Comparison of ENCODE assay signal across 9 mouse cellular contexts in the genomic region with DNA sequence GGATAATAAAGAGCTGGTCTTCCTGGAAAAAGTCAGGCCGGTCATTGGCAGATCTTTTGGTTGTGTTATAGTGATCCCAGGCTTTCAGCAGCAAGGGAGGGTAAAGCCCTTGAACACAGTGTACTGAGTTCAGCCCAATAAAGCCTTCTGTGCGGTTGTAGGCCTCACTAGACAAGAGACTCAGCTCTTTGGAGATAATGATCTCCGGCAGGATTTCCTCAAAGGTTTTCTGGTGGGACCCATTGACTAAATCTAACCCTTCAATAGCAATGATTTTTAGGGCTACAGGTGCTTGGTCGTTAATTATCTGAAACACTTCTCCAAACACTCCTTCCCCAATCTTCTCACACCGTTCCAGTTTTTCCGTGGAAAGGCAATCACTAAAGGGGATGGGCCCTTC. TPM values are rescaled to one million over a fixed set of nuclear protein-coding genes. Genes with fewer than 3 reads are reported as not detected.
A peak's percentile ranks its signal among the peaks of the same experiment; 100 is the strongest.
DNase-seq lines count a peak whose midpoint lies in the region; ATAC-seq lines count a peak whose summit lies in the region.
"Had no signal": no experiment of that assay in that cellular context is flagged by ENCODE, and none has a peak within 500 bp of the region (broad histone marks: within the 10 kb centered on the region; RNA-seq: fewer than 3 reads in every experiment).

No protein-coding gene starts in this region.

- H3K9ac ChIP-seq in kidney, embryonic 14.5 days (ENCODE audit: low read depth, low read length), result peak overlapping the region; percentile 74; the same call in 1 of the 2 replicates
- 0 out of 2 replicates have a peak overlapping the region, but pooled peaks have one; percentile 77 for H3K9ac ChIP-seq in hindbrain, embryonic 12.5 days
- H3K9ac ChIP-seq in midbrain, embryonic 13.5 days (replicated peaks), result 0 out of 2 replicates have a peak overlapping the region, but pooled peaks have one; percentile 79

- no peak for ATAC-seq in kidney, embryonic 14.5 days (ENCODE audit: low FRiP score, low TSS enrichment)
- no peak for ATAC-seq in hindbrain, embryonic 12.5 days (ENCODE audit: low FRiP score)
- ATAC-seq in midbrain, embryonic 13.5 days, result no peak

- H3K4me2 ChIP-seq in kidney, embryonic 14.5 days (replicated peaks; ENCODE audit: low read depth, low read length), result peak overlapping the region; percentile 78
- H3K4me2 ChIP-seq in hindbrain, embryonic 12.5 days (replicated peaks), result peak overlapping the region; percentile 82
- H3K4me2 ChIP-seq in midbrain, embryonic 13.5 days (replicated peaks), result peak overlapping the region; percentile 92

- H3K9me3 ChIP-seq in kidney, embryonic 14.5 days (ENCODE audit: control insufficient read depth, low read length), result no peaks in the 10 kb centered on the region
- H3K9me3 ChIP-seq in hindbrain, embryonic 12.5 days (replicated peaks), result no peaks in the 10 kb centered on the region
- H3K9me3 ChIP-seq in midbrain, embryonic 13.5 days, result no peaks in the 10 kb centered on the region

- H3K27ac ChIP-seq in kidney, embryonic 14.5 days (ENCODE audit: low read depth, low read length), result no peak overlapping the region
- H3K27ac ChIP-seq in hindbrain, embryonic 12.5 days, result no peak overlapping the region
- H3K27ac ChIP-seq in midbrain, embryonic 13.5 days, result no peak overlapping the region

- no peaks in the 10 kb centered on the region for H3K27me3 ChIP-seq in kidney, embryonic 14.5 days (ENCODE audit: control insufficient read depth, insufficient read depth, low read length)
- H3K27me3 ChIP-seq in hindbrain, embryonic 12.5 days, result no peaks in the 10 kb centered on the region
- no peaks in the 10 kb centered on the region for H3K27me3 ChIP-seq in midbrain, embryonic 13.5 days

- intact Hi-C loops in gastrocnemius, postnatal 14 days (cut with DNase I; ENCODE audit: low total_unique reads), result loop anchor here (5.0 kb wide), 1 partner anchor 41 kb away; a partner anchor contains a TSS

- peaks cover 25% of the 10 kb centered on the region for H3K4me1 ChIP-seq in kidney, embryonic 14.5 days (ENCODE audit: control insufficient read depth, insufficient read depth, low read length)
- H3K4me1 ChIP-seq in hindbrain, embryonic 12.5 days, result peaks cover 28% of the 10 kb centered on the region
- peaks cover 25% of the 10 kb centered on the region for H3K4me1 ChIP-seq in midbrain, embryonic 13.5 days (replicated peaks)

- peak overlapping the region; percentile 93 for H3K4me3 ChIP-seq in kidney, embryonic 14.5 days (ENCODE audit: low read length)
- H3K4me3 ChIP-seq in hindbrain, embryonic 12.5 days, result peak overlapping the region; percentile 88
- peak overlapping the region; percentile 79 for H3K4me3 ChIP-seq in midbrain, embryonic 13.5 days (replicated peaks)

- WGBS in kidney, embryonic 14.5 days, result 60% methylated on average over 6 of the region's 6 CpGs
- 96% methylated on average over 6 of the region's 6 CpGs for WGBS in hindbrain, embryonic 12.5 days
- 91% methylated on average over 6 of the region's 6 CpGs for WGBS in midbrain, embryonic 13.5 days

- DNase-seq in kidney, adult 8-10 months, result no peak
- DNase-seq in T-cell, adult 2 months (ENCODE audit: low spot score), result peak; percentile 18
- DNase-seq in embryo, embryonic 10.5 days (ENCODE audit: low spot score), result no peak
- no peak for DNase-seq in layer of hippocampus, adult 11-12 months (ENCODE audit: low spot score)
- no peak for DNase-seq in gastrocnemius, postnatal 14 days
- DNase-seq: right cerebral cortex, adult 18-20 months had no signal

- H3K36me3 ChIP-seq in kidney, embryonic 14.5 days (ENCODE audit: control insufficient read depth, insufficient read depth, low read length), result peaks cover 13% of the 10 kb centered on the region; the same call in 1 of the 2 replicates
- H3K36me3 ChIP-seq in hindbrain, embryonic 12.5 days, result peaks cover 21% of the 10 kb centered on the region; the same call in 1 of the 2 replicates
- peaks cover 12% of the 10 kb centered on the region for H3K36me3 ChIP-seq in midbrain, embryonic 13.5 days

RNA-seq across cellular contexts. Expression of a gene that starts 1.5 kb away (rescaled TPM):
- polyA plus RNA-seq in kidney, embryonic 14.5 days (2014; fragmentation: Nextera tagmentation; extraction: Ambion mirVana), result 14.5 and 19.5 TPM in 2 replicates
- polyA plus RNA-seq in hindbrain, embryonic 12.5 days (2016; fragmentation: Nextera tagmentation; extraction: Ambion mirVana), result 10.6 and 12.4 TPM in 2 replicates
- polyA plus RNA-seq in midbrain, embryonic 13.5 days (2015; fragmentation: Nextera tagmentation; extraction: Ambion mirVana), result 5.2 and 5.6 TPM in 2 replicates
- total RNA-seq in gastrocnemius, postnatal 14 days (2021), result under 1 TPM; 0.51 to 0.76 TPM

RNA-seq across cellular contexts. Expression of a gene that starts 23.6 kb away (rescaled TPM):
- polyA plus RNA-seq in kidney, embryonic 14.5 days (2014; fragmentation: Nextera tagmentation; extraction: Ambion mirVana), result 0.34 TPM in 1 of 2 replicates, not detected in the other
- 0.31 and 0.43 TPM in 2 replicates for polyA plus RNA-seq in hindbrain, embryonic 12.5 days (2016; fragmentation: Nextera tagmentation; extraction: Ambion mirVana)
- 0.20 and 0.31 TPM in 2 replicates for polyA plus RNA-seq in midbrain, embryonic 13.5 days (2015; fragmentation: Nextera tagmentation; extraction: Ambion mirVana)
- 1 to 10 TPM; 6.9 to 7.5 TPM for total RNA-seq in gastrocnemius, postnatal 14 days (2021)

RNA-seq across cellular contexts. Expression of a gene that starts 40.2 kb away (rescaled TPM):
- 134 and 156 TPM in 2 replicates for polyA plus RNA-seq in kidney, embryonic 14.5 days (2014; fragmentation: Nextera tagmentation; extraction: Ambion mirVana)
- 110 and 111 TPM in 2 replicates for polyA plus RNA-seq in hindbrain, embryonic 12.5 days (2016; fragmentation: Nextera tagmentation; extraction: Ambion mirVana)
- 122 and 123 TPM in 2 replicates for polyA plus RNA-seq in midbrain, embryonic 13.5 days (2015; fragmentation: Nextera tagmentation; extraction: Ambion mirVana)
- total RNA-seq in gastrocnemius, postnatal 14 days (2021), result 10 to 100 TPM; 66.9 to 77.6 TPM

RNA-seq across cellular contexts. Expression of a gene that starts 40.3 kb away (rescaled TPM):
- 195 and 209 TPM in 2 replicates for polyA plus RNA-seq in kidney, embryonic 14.5 days (2014; fragmentation: Nextera tagmentation; extraction: Ambion mirVana)
- polyA plus RNA-seq in hindbrain, embryonic 12.5 days (2016; fragmentation: Nextera tagmentation; extraction: Ambion mirVana), result 204 and 205 TPM in 2 replicates
- polyA plus RNA-seq in midbrain, embryonic 13.5 days (2015; fragmentation: Nextera tagmentation; extraction: Ambion mirVana), result 193 and 195 TPM in 2 replicates
- total RNA-seq in gastrocnemius, postnatal 14 days (2021), result 10 to 100 TPM; 18.9 to 21.7 TPM

RNA-seq across cellular contexts. Expression of a gene that starts 46.2 kb away (rescaled TPM):
- 0.20 and 0.24 TPM in 2 replicates for polyA plus RNA-seq in kidney, embryonic 14.5 days (2014; fragmentation: Nextera tagmentation; extraction: Ambion mirVana)
- 0.30 and 0.35 TPM in 2 replicates for polyA plus RNA-seq in hindbrain, embryonic 12.5 days (2016; fragmentation: Nextera tagmentation; extraction: Ambion mirVana)
- polyA plus RNA-seq in midbrain, embryonic 13.5 days (2015; fragmentation: Nextera tagmentation; extraction: Ambion mirVana), result 0.21 and 0.28 TPM in 2 replicates
- under 1 TPM; 0.07 to 0.10 TPM for total RNA-seq in gastrocnemius, postnatal 14 days (2021)
